Mouse (Mus musculus) ovary, postnatal 10 days (tissue): Measurements from ENCODE around the gene Cnnm2.

Experiments used
- DNase-seq: peaks from one replicate; pipeline ENCODE4 v3.0.0; 2022; ENCODE audit warnings: low spot score

Cnnm2 gene

GRCm38 (mm10) chr19:46929044-46929587, 167.7 kb downstream of the Cnnm2 start:
- no peak for DNase-seq
